Mouse (Mus musculus) heart, postnatal 0 days (tissue): ENCODE measurements around the gene Bgn.

Experiments
- CTCF ChIP-seq: IDR thresholded peaks from 2 replicates; pipeline ENCODE4 v1.5.1; 2016; ENCODE audit warnings: antibody characterized with exemption, control low read depth, low read depth
- EP300 ChIP-seq: IDR thresholded peaks from 2 replicates; pipeline ENCODE4 v1.6.1; 2016; ENCODE audit warnings: antibody characterized with exemption, low read depth

GRCm38 (mm10) chrX:73475658-73476256, 7.6 kb upstream of the Bgn start:
- no peak for TF ChIP-seq CTCF
- no peak for TF ChIP-seq EP300
